Mouse (Mus musculus) kidney, postnatal 14 days (tissue): ENCODE results near the gene Lipc.

ENCODE experiments used
- DNase-seq: peaks from one replicate; pipeline ENCODE4 v3.0.0; 2022; ENCODE audit warnings: mixed read lengths

Lipc gene

GRCm38 (mm10) chr9:70954226-70954625 lies 2.2 kb upstream of the Lipc start:
- no peak for DNase-seq

DNA sequence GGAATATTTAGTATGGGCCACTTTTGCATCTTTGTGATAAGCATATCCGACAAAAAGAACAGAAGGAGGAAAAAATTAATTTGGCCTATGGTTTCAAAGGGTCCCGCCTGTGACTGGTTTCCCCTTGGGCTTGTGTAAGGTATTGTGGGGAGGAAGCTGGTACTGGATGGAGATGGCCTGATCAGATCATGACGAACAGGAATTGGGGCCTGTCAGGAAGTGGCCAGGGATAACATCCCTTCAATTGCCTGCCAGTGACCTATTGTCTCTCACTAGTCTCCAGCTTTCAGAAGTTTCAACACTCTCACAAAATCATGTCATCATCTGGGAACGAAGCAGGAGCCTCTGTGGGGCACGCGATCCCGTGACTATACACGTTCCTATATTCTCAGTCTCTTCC lies 2.7 kb downstream of the Lipc start:
- DNase-seq, result no peak

- DNase-seq, result no peak
Observed at GRCm38 (mm10) chr9:70947312-70947711, 4.7 kb downstream of the Lipc start.

- DNase-seq, result no peak
Observed at GRCm38 (mm10) chr9:70942686-70943333, 9.2 kb downstream of the Lipc start.

DNA sequence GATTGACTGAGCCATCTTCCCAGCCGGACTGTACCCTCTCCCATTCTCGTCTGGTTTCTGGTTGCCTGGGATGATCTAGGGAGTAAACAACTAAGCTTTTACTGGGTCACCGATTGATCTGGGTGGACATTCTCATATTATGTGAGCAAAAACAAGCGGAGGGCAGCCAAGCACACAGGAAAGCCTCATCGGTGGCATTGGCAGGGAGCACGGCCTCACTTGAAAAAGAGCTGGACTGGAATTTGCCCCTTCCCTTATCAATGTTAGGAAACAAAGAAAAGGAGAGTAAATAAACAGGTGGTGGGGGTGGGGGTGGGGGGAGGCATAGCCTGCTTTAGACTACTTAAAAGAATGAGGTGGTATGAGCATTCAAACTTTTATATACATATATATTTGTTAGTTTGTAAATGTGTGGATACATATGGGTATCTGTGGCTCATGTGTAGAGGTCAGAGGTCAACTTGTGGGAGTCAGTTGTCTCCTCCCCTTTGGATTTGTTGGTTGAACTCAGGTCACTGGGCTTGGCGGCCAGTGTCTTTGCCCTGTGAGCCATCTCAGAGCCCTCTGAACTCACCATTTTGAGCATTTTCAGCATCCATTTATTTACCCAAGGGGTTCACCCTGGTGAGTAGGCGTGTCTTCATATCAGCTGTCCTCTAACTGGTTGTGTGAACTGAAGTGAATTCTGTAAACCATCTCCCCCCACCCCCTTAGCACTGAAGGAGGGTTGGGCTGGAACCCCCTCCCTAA lies 12.1 kb downstream of the Lipc start:
- no peak for DNase-seq

GRCm38 (mm10) chr9:70938850-70939249 lies 13.2 kb downstream of the Lipc start:
- no peak for DNase-seq

DNA sequence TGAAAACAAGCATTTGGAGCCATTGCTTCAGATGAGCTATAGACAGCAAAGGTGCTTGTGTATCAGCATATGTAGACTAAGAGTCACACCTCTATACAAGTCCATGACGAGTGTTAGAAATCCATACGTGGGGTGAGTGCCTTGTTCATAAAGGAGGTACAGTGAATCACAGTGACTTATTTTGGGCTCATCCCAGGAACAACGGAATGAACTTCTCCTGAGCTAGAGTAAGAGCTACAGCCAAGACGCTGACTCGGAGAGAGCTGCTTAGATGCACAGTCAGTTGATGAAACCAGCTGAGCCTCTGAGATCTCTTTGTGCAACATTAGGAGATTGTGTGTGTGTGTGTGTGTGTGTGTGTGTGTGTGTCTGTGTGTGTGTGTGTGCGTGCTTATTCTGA lies 13.9 kb downstream of the Lipc start:
- DNase-seq, result no peak

DNA sequence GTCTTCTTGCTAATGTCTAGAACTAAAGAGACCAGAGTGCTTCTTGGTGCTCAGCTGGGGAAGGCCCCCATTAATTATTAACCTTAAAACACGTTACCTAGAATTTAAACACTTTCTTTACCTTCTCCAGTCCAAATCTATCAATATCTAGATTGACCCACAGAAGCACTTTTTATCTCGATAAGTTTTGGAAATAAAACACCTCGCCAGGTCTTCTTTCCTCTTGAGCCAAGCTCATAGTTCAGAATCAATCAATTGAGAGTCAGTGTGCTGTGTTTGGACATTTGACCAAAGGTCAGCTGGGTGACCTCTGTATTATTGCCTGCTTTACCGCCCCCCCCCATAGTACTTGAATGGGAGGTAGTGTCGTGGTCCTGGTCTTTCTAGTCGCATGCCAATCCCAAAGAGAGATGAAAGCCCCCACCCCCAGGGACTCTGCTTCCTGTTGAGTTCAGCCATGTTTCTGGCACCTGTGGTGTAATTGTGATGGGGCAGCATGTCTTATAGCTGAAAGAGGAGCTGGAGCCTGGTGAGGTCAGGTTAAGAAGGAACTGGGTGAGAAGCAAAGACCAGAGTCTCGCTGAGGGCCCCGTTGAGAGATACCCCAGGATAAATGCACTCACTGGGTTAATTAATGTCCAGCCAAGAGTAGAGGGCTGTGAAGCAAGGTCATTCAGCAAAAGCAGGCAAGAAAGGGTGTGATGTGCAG lies 17.3 kb downstream of the Lipc start:
- DNase-seq, result no peak

DNA sequence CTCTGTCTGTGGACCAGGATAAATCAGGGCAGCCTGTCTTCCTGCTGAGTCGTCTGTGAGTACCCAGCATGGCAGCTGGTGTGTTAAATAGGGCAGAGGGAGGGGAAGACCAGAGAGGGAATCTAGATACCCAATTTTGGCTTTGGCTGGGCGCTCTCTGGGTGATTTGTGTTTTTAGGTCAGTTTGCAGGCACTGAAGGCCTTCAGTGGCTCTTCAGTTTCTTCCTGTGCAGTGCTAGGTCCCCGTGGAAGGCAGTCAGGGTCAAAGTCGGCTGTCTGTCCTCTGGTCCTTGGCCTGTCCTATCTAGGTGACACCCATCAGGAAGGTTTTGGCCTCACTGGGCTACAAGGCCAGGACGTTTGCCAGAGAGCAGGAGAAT lies 21.4 kb downstream of the Lipc start:
- DNase-seq, result no peak

GRCm38 (mm10) chr9:70929840-70930640 lies 22.0 kb downstream of the Lipc start:
- peak; percentile 57 for DNase-seq

DNA sequence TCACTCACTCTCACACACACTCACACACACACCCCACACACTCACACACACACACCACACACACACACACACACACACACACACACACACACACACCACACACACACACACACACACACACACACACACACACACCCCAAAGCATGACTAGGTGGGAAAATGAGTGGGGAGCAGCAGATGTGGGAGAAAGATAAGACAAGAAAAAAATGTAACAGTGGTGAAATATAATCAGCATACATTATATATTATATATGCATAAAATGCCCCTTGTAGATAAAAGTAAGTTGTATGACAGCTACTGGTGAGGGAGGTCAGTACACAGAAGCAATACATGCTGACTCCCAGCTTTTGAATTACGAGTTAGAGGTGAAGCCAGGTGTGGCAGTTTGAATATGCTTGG lies 23.6 kb downstream of the Lipc start:
- no peak for DNase-seq

DNA sequence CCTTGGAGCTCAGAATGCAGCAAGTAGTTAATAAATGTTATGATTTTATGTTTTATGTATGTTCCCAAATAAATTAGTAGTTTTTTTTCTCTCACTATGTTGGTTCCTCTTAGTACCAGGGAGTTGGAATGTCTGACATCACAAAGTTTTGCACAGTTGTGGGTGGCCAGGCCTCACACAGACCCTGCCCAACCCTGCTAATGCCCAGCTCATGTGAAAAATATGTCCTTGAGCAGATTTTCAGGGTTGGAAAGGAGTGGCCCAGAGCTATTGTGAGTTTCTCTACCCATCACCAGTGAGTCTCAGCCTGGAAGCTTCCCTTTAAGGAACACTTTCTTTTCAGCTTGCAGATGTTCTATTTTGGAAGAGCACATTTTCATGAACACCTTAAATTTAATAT lies 24.3 kb downstream of the Lipc start:
- no peak for DNase-seq

- DNase-seq, result no peak
Observed at GRCm38 (mm10) chr9:70926820-70927588, 25.0 kb downstream of the Lipc start.

GRCm38 (mm10) chr9:70925225-70925624 lies 26.8 kb downstream of the Lipc start:
- no peak for DNase-seq

- no peak for DNase-seq
Observed at GRCm38 (mm10) chr9:70924763-70925162, 27.3 kb downstream of the Lipc start.

- peak; percentile 32 for DNase-seq
Observed at GRCm38 (mm10) chr9:70921781-70922565, 30.1 kb downstream of the Lipc start.

DNA sequence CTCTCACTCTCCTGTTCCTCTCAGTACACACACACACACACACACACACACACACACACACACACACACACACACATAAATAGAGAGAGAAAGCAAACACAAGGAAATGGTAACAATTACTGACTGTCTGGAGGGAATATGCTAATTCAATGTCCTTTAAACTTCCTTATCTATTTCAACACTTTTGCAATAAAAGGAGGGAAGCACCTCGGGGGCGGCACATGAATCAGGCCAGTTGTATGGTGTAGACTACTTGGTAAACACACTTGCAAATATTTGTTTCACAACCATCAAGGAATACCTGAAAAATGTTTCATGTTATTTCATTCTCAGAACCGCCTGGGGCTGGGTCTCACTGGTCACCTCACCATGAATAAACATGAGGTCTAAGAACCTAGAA lies 30.9 kb downstream of the Lipc start:
- DNase-seq, result peak; percentile 27

DNA sequence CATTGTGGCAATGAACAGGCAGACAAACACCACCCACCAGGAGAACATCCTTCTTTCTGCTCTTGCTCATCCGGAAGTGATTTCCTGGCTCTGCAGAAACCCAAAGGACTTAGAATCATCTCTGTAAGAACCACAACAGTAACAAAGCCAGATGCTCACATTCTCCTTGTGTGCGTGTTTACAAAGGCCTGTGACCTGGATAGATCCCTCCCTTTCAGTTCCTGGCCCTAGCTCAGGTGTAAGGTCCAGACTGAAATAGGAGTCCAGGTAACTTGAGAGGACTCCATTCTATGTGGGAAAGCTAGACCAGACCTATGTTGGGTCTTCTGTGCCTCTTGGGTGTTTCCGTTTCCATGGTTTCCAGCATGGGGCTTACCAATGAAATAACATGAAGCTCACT lies 32.8 kb downstream of the Lipc start:
- no peak for DNase-seq

DNA sequence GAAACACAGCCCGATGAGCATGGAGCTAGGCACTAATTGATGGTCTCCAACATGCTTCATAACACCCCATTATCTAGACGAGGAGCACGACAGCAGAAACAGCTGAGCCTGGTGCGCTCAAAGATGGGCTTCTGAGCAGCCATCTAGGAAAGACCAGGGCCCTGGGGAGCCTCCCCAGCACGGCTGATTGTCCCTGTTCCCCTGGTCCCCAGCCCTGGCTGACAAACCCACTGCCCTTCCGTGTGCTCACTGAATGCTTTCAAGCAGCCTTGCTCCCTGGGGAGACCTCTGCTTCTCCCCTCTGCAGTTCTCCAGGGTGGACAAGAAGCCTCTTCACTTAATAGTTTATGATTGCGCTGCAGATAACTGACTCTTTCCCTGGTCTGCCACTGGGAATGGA lies 35.5 kb downstream of the Lipc start:
- DNase-seq, result no peak

- no peak for DNase-seq
Observed at GRCm38 (mm10) chr9:70915356-70915685, 36.7 kb downstream of the Lipc start.

- DNase-seq, result no peak
Observed at GRCm38 (mm10) chr9:70914659-70915355, 37.2 kb downstream of the Lipc start.
